ENCODE assay signal across 8 mouse cellular contexts in the genomic region with DNA sequence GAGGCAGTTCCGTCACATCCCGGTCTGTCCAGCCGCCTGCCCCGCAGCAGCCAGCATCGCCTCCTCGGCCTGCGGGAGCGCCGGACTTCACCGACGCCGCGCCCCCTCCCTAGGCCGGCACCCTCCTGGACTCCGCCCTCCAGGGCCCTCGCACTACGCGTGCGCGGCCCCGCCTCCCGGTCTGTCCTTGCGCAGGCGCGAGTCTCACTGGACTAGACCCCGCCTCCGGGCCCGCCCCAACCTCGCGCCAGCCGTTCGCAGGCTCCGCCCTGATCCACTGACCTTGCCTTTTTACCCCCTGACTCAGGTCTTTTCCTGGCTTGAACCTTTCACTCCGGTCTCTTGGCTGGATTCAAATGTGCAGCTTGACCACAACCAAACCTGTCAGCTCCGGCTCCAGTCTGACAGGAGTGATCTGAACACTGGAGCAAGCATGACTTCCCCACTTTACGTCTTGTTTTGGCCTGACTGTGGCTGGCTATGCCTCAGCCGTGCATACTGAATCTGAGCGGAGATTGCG. TPM values are rescaled to one million over a fixed set of nuclear protein-coding genes. Genes with fewer than 3 reads are reported as not detected.
DNase-seq lines count a peak whose midpoint lies in the region; ATAC-seq and TF ChIP-seq lines count a peak whose summit lies in the region.

A gene (minus strand): TSS at position 150 of the 520 bp plus-strand sequence.

- intact Hi-C loops in heart, postnatal 25 days (cut with DNase I), result loop anchor here (5.0 kb wide), 2 partner anchors 46 to 169 kb away; a partner anchor contains a TSS

- peak within 1 kb of the TSS; percentile 89 for H3K9ac ChIP-seq in forebrain, embryonic 15.5 days (replicated peaks)

- H3K4me1 ChIP-seq in forebrain, embryonic 15.5 days, result peaks cover 25% of the 10 kb centered on the region
- H3K4me1 ChIP-seq in lung, adult 2 months (ENCODE audit: control insufficient read depth, insufficient read depth, low read length), result peaks cover 5% of the 10 kb centered on the region; the same call in 1 of the 2 replicates

- peak within 1 kb of the TSS; percentile 87 for H3K27ac ChIP-seq in forebrain, embryonic 15.5 days (replicated peaks)

- no peaks in the 10 kb centered on the region for H3K36me3 ChIP-seq in forebrain, embryonic 15.5 days

- TF ChIP-seq POLR2A in lung, adult 2 months (IDR thresholded peaks at IDR 0.05; ENCODE audit: borderline replicate concordance, extremely low read depth, low read depth, low read length), result peak; percentile 77

- ATAC-seq in forebrain, embryonic 15.5 days (replicated peaks), result peak; percentile 100
- peak; percentile 90 for ATAC-seq in neutrophil, adult 5-6 weeks (ENCODE audit: extremely low read depth, insufficient number of reproducible peaks, low FRiP score, poor library complexity, severe bottlenecking)

- H3K9me3 ChIP-seq in forebrain, embryonic 15.5 days, result no peaks in the 10 kb centered on the region

- DNase-seq in ES-CJ7 (ENCODE audit: low read depth, low spot score), result peak; percentile 91
- DNase-seq in cerebellum, adult 11 months, result peak; percentile 99
- peak; percentile 97 for DNase-seq in heart, postnatal 25 days (ENCODE audit: low spot score)
- peak; percentile 96 to 97 for DNase-seq in layer of hippocampus, adult 18-20 months (ENCODE audit: low spot score in 2 of 2)
- DNase-seq in lung, adult 2 months, result peak; percentile 99
- peak; percentile 93 to 95 for DNase-seq in thymus, adult 18-20 months

- WGBS in forebrain, embryonic 15.5 days, result 2% methylated on average over 38 of the region's 39 CpGs
- under 1% methylated on average over 39 of the region's 39 CpGs for WGBS in lung, adult 2 months

- no peaks in the 10 kb centered on the region for H3K27me3 ChIP-seq in forebrain, embryonic 15.5 days

- TF ChIP-seq CTCF in lung, adult 2 months (IDR thresholded peaks at IDR 0.05; ENCODE audit: insufficient read depth, low read length), result no peak

- peak within 1 kb of the TSS; percentile 52 for H3K4me2 ChIP-seq in forebrain, embryonic 15.5 days (replicated peaks)

- H3K4me3 ChIP-seq in forebrain, embryonic 15.5 days, result peak within 1 kb of the TSS; percentile 91
- H3K4me3 ChIP-seq in lung, adult 2 months (replicated peaks; ENCODE audit: extremely low read depth, low read depth, low read length), result peak within 1 kb of the TSS; percentile 78

RNA-seq across cellular contexts. Expression of the gene that starts here (rescaled TPM):
- 86.9 and 87.9 TPM in 2 replicates for polyA plus RNA-seq in forebrain, embryonic 15.5 days (2015; fragmentation: Nextera tagmentation; extraction: Ambion mirVana)
- total RNA-seq in heart, postnatal 25 days (2021), result 100 to 1,000 TPM; 112 to 119 TPM
- total RNA-seq in layer of hippocampus, adult 18-20 months (2021), result 10 to 100 TPM; 77.7 to 82.8 TPM
- polyA plus RNA-seq in lung, adult 2 months (2012; rRNA removed), result 25.9 and 38.0 TPM in 2 replicates
- 39.4 and 40.3 TPM in 2 replicates for total RNA-seq in neutrophil, adult 5-6 weeks (2017)

Comparison
In these comparisons a context has a peak if more than half of its experiments do, and no peak if none do; other contexts are left out.
1. Peak in every context shown above with its lines: DNase-seq, ATAC-seq, H3K4me3 ChIP-seq and H3K27ac ChIP-seq.